Mouse (Mus musculus) hindbrain, embryonic 10.5 days (tissue): ENCODE measurements around the gene Tpsb2. TPM values are rescaled to one million over a fixed set of nuclear protein-coding genes. Genes with fewer than 3 reads are reported as not detected.
A peak's percentile ranks its signal among the peaks of the same experiment; 100 is the strongest.

ENCODE experiments used
- DNase-seq: peaks from one replicate; pipeline ENCODE4 v3.0.0-alpha.2; 2017; ENCODE audit warnings: low spot score
- H3K27ac ChIP-seq: fragments of 300-500 bp; sonication (generic); 2 replicates; pipeline ENCODE4 v1.5.1; 2016; ENCODE audit warnings: mild to moderate bottlenecking, moderate library complexity
- H3K27me3 ChIP-seq: fragments of 300-500 bp; sonication (generic); 2 replicates; pipeline ENCODE4 v1.6.1; 2016; ENCODE audit warnings: mild to moderate bottlenecking; ENCODE audit not compliant: poor library complexity, insufficient read depth, severe bottlenecking
- H3K36me3 ChIP-seq: fragments of 300-500 bp; sonication (generic); 2 replicates; pipeline ENCODE4 v1.6.1; 2016; ENCODE audit warnings: mild to moderate bottlenecking, moderate library complexity
- H3K4me1 ChIP-seq: fragments of 300-500 bp; sonication (generic); replicated peaks from 2 replicates; pipeline ENCODE4 v1.6.1; 2016; ENCODE audit warnings: mild to moderate bottlenecking
- H3K4me3 ChIP-seq: fragments of 300-500 bp; sonication (generic); 2 replicates; pipeline ENCODE4 v1.5.1; 2016; ENCODE audit warnings: mild to moderate bottlenecking, moderate library complexity
- H3K9me3 ChIP-seq: fragments of 300-500 bp; sonication (generic); 2 replicates; pipeline ENCODE4 v1.6.1; 2016; ENCODE audit warnings: mild to moderate bottlenecking, moderate library complexity
- WGBS: fragments of 180-500 bp; shearing (Covaris S2); methylation state at CpG from one replicate; pipeline ENCODE4 v1.1.7; 2016; 5-methylcytosine and 5-hydroxymethylcytosine counted together
- polyA plus RNA-seq: library from polyadenylated mRNA; unstranded; fragments of >200 nt; fragmentation: Nextera tagmentation; extraction: Ambion mirVana; gene quantifications from 2 replicates; pipeline ENCODE4 v1.2.1, GENCODE M21; 2016

Tpsb2 gene
- polyA plus RNA-seq, 1 experiment from 2014 or later, result not detected

DNA sequence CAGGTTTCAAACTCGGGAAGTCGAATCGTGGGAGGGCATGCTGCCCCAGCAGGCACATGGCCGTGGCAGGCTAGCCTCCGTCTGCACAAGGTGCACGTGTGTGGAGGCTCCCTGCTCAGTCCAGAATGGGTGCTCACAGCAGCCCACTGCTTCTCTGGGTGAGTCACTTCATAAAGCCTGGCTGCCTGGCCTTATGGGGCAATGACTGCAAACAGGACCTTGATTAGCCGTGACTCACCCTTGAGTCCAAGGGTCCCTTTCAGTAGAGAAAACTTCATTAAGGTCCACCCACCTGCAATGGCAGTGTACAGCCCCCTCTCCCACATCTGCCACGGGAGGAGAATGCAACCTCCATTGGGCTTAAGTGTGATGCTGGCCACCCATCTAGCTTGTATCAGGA, 6.4 kb downstream of the Tpsb2 start:
- Histone ChIP-seq H3K27ac (no peak overlapping the region), H3K27me3 (peaks cover 14% of the 10 kb centered on the region), H3K9me3 (no peaks in the 10 kb centered on the region), H3K4me3 (no peak overlapping the region), H3K36me3 (peaks cover 23% of the 10 kb centered on the region; the same call in 1 of the 2 replicates), H3K4me1 (peaks cover 6% of the 10 kb centered on the region; the same call in 1 of the 2 replicates)
- 83% methylated on average over 8 of the region's 8 CpGs for WGBS
- no peak for DNase-seq

GRCm38 (mm10) chr17:25374011-25374410, 7.9 kb downstream of the Tpsb2 start:
- Histone ChIP-seq H3K4me3 (no peak overlapping the region), H3K4me1 (peaks cover 9% of the 10 kb centered on the region; the same call in 1 of the 2 replicates), H3K27me3 (peaks cover 14% of the 10 kb centered on the region), H3K27ac (no peak overlapping the region), H3K36me3 (peaks cover 31% of the 10 kb centered on the region; the same call in 1 of the 2 replicates), H3K9me3 (no peaks in the 10 kb centered on the region)
- 54% methylated on average over 9 of the region's 9 CpGs for WGBS
- peak; percentile 33 for DNase-seq

- H3K9me3 ChIP-seq, result no peaks in the 10 kb centered on the region
- no peak overlapping the region for H3K4me3 ChIP-seq
- H3K27me3 ChIP-seq, result 0 out of 2 replicates have a peak, but pooled peaks cover 10% of the 10 kb centered on the region
- peaks cover 15% of the 10 kb centered on the region for H3K4me1 ChIP-seq
- peaks cover 33% of the 10 kb centered on the region for H3K36me3 ChIP-seq
- H3K27ac ChIP-seq, result no peak overlapping the region
- 86% methylated on average over 4 of the region's 4 CpGs for WGBS
- no peak for DNase-seq
Observed at GRCm38 (mm10) chr17:25394526-25394925, 28.4 kb downstream of the Tpsb2 start.

GRCm38 (mm10) chr17:25397804-25398519, 31.9 kb downstream of the Tpsb2 start:
- Histone ChIP-seq H3K4me3 (no peak overlapping the region), H3K4me1 (peaks cover 37% of the 10 kb centered on the region), H3K36me3 (peaks cover 7% of the 10 kb centered on the region; the same call in 1 of the 2 replicates), H3K27ac (no peak overlapping the region), H3K9me3 (no peaks in the 10 kb centered on the region), H3K27me3 (peaks cover 39% of the 10 kb centered on the region; the same call in 1 of the 2 replicates)
- WGBS, result 37% methylated on average over 14 of the region's 14 CpGs
- peak; percentile 82 for DNase-seq

- Histone ChIP-seq H3K36me3 (peaks cover 7% of the 10 kb centered on the region; the same call in 1 of the 2 replicates), H3K27me3 (peaks cover 44% of the 10 kb centered on the region), H3K9me3 (no peaks in the 10 kb centered on the region), H3K4me1 (peaks cover 39% of the 10 kb centered on the region), H3K27ac (no peak overlapping the region), H3K4me3 (no peak overlapping the region)
- DNase-seq, result no peak
- WGBS, result 65% methylated on average over 13 of the region's 13 CpGs
Observed at GRCm38 (mm10) chr17:25398520-25398838, 32.4 kb downstream of the Tpsb2 start.

DNA sequence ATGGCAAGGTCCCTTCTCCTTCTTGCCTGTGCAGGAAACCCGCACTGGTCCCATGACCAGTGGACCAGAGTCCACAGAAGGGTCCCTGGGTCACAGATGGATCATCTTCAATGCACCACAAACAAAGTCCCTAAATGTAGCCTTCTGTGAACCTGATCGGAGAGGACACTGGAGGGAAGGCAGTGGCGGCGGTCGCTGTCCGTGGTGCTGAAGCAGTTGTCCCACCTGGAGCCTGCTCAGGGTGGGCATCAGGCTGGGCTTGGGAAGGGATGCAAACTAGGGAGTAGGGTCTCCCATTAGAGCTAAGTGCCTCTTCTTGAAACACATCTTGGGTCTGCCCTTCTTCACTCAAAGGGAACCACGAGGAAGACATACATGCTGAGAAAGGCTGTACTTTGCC, 34.3 kb downstream of the Tpsb2 start:
- Histone ChIP-seq H3K36me3 (0 out of 2 replicates have a peak, but pooled peaks cover 7% of the 10 kb centered on the region), H3K9me3 (no peaks in the 10 kb centered on the region), H3K4me1 (peaks cover 58% of the 10 kb centered on the region), H3K27me3 (peaks cover 56% of the 10 kb centered on the region), H3K4me3 (no peak overlapping the region), H3K27ac (no peak overlapping the region)
- DNase-seq, result peak; percentile 68
- 4% methylated on average over 7 of the region's 7 CpGs for whole genome bisulfite sequencing

GRCm38 (mm10) chr17:25401491-25401890, 35.4 kb downstream of the Tpsb2 start:
- H3K27me3 ChIP-seq, result peaks cover 57% of the 10 kb centered on the region
- 0 out of 2 replicates have a peak, but pooled peaks cover 7% of the 10 kb centered on the region for H3K36me3 ChIP-seq
- WGBS, result 40% methylated on average over 4 of the region's 4 CpGs
- H3K4me3 ChIP-seq, result no peak overlapping the region
- peaks cover 69% of the 10 kb centered on the region for H3K4me1 ChIP-seq
- no peaks in the 10 kb centered on the region for H3K9me3 ChIP-seq
- no peak for DNase-seq
- H3K27ac ChIP-seq, result no peak overlapping the region

DNA sequence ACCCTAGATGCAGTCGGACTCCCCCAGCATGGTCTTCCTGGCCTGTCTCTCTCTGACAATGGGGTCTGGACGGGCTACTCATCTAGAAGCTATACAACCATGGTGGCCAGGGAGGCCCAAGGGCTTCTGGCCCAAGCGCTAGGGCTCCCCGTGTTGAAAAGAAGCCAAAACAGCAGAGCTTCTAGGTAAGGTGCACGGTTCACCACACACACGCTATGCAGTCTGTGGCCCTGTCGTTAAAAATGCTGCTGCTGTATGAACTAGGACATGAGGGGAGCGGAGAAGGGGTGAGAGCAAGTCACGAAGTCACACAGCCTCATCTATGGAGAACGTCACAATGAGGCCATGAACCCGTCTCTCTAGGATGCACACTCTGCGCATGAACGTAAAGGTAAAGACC, 36.1 kb downstream of the Tpsb2 start:
- WGBS, result 86% methylated on average over 13 of the region's 13 CpGs
- Histone ChIP-seq H3K27me3 (peaks cover 50% of the 10 kb centered on the region), H3K27ac (no peak overlapping the region), H3K4me3 (no peak overlapping the region), H3K4me1 (peaks cover 76% of the 10 kb centered on the region), H3K9me3 (no peaks in the 10 kb centered on the region), H3K36me3 (0 out of 2 replicates have a peak, but pooled peaks cover 1% of the 10 kb centered on the region)
- DNase-seq, result no peak

DNA sequence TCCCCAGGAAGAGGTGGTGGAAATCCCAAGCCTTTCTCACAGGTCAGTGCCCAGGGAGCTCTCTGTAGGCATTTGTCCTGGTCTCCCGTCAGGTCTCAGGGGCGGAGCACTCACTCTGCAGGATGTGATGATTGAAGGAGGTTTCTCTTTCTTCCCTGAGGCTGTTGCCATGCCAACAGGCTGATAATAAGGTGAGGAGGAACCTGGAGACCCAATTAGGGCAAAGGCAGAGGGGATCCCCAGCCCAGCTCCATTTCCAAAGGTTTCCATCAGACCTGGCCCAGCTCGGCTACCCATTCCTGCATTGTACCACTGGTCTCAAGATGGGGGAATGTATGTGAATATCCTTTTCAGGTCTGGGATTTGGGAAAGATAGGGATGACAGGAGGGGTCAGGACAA, 38.1 kb downstream of the Tpsb2 start:
- H3K36me3 ChIP-seq, result no peaks in the 10 kb centered on the region
- H3K4me3 ChIP-seq, result 0 out of 2 replicates have a peak overlapping the region, but pooled peaks have one; percentile 6
- no peaks in the 10 kb centered on the region for H3K9me3 ChIP-seq
- H3K27ac ChIP-seq, result peak overlapping the region; percentile 81
- DNase-seq, result no peak
- peaks cover 81% of the 10 kb centered on the region for H3K4me1 ChIP-seq
- H3K27me3 ChIP-seq, result peaks cover 50% of the 10 kb centered on the region
- 29% methylated on average over 3 of the region's 3 CpGs for WGBS

DNA sequence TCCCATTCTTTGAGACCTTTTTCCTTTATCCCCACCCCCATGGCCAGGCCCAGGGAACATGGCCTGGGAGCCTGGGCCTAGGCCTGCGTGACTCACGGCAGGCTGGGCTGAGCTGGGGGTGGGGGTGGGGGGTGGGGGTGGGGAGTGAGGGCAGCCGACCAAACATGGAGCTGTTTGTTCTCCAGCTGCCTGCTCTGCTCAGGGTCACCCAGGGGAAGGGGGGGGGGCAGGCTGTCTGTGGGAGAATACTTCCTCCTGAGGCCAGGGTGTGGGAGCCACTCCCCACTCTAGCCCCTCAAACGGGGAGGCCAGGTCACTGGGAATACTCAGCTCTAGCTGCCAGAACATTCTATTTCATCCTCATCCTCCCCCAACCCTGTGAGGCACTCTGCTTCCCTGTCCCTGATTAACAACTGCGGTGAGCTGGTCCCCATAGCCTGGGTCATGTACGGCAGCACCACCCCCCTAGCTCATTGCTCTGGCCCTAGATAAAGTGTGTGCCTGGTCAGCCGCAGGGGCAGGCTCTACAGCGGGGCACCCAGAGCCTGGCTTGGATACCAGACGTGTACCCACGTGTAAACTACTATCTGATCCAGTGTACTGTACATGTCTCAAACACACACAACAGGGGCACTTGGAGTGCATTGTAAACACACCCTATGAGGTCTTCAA, 39.3 kb downstream of the Tpsb2 start:
- H3K36me3 ChIP-seq, result no peaks in the 10 kb centered on the region
- peak; percentile 38 for DNase-seq
- peaks cover 82% of the 10 kb centered on the region for H3K4me1 ChIP-seq
- peaks cover 40% of the 10 kb centered on the region for H3K27me3 ChIP-seq
- H3K27ac ChIP-seq, result peak overlapping the region; percentile 81
- no peaks in the 10 kb centered on the region for H3K9me3 ChIP-seq
- WGBS, result 10% methylated on average over 10 of the region's 10 CpGs
- peak overlapping the region; percentile 11; the same call in 1 of the 2 replicates for H3K4me3 ChIP-seq

GRCm38 (mm10) chr17:25406011-25406441, 39.9 kb downstream of the Tpsb2 start:
- Histone ChIP-seq H3K27me3 (peaks cover 35% of the 10 kb centered on the region), H3K9me3 (no peaks in the 10 kb centered on the region), H3K36me3 (no peaks in the 10 kb centered on the region), H3K4me1 (peaks cover 87% of the 10 kb centered on the region), H3K4me3 (peak overlapping the region; percentile 16; the same call in 1 of the 2 replicates), H3K27ac (peak overlapping the region; percentile 81)
- WGBS, result 18% methylated on average over 6 of the region's 6 CpGs
- DNase-seq, result peak; percentile 39

GRCm38 (mm10) chr17:25407352-25407751, 41.2 kb downstream of the Tpsb2 start:
- Histone ChIP-seq H3K27ac (peak overlapping the region; percentile 81), H3K9me3 (no peaks in the 10 kb centered on the region), H3K4me1 (peaks cover 80% of the 10 kb centered on the region), H3K36me3 (no peaks in the 10 kb centered on the region), H3K27me3 (peaks cover 26% of the 10 kb centered on the region), H3K4me3 (no peak overlapping the region)
- no peak for DNase-seq
- 66% methylated on average over 4 of the region's 4 CpGs for WGBS
